Mouse (Mus musculus): ENCODE measurements around the gene Cryba4.

The Cryba4 gene

DNA sequence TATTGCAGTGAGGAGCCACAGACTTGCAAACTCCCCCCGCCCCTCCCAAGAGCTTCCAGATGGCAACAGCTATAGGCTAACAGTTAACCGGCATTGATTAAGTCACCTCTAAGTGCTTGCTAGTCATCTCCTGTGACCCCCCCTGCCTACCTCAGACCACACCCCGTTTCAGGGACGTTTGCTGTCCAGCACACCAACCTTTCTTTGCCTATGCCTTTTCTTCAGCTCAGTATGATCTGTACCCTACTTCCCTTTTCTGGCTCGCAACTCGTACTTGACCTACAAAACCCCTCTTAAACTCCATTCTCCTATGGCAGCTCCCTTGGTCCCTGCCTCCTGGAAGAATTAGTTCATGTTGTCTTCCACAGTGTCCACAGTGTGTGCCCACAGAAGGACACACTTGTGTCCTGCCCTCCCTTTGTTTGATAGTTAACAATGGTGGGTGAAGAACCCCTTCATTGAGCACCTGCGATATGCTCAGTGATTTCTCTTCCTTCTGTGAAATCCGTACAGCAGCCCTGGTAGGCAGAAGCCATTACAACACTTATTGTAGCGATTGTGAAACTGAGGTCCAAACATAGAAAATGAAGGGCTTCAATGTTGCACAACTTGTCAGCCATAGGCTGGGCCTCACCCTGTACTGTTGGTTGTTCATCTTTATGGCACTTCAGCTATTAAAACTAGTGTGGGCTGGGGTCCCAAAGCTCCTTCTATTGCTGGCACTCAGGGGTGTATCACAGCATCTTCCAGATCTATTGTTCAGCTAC is 13.9 kb upstream of the Cryba4 start:
- no peak for DNase-seq (ENCODE audit: low read depth, low spot score)

DNA sequence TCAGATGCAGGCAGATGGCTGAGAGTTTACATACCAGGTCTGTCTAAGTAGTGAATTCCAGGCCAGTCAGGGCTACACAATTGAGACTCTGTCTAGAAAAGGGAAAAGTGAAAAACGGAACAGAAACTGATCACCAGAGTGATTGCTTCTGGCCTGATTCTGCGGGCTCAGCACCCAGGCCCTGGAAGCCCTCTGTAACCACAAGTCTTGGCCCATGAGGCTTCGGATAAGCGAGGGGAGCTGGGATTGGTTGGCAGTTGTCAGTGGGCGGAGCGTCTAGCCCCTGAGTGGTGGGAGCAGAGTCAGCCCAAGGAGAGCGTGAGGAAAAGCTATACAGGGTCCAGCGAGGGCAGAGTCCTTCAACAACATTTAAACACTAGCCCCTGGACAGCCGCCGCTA is 13.2 kb upstream of the Cryba4 start:
- DNase-seq (ENCODE audit: low read depth, low spot score), result no peak

DNA sequence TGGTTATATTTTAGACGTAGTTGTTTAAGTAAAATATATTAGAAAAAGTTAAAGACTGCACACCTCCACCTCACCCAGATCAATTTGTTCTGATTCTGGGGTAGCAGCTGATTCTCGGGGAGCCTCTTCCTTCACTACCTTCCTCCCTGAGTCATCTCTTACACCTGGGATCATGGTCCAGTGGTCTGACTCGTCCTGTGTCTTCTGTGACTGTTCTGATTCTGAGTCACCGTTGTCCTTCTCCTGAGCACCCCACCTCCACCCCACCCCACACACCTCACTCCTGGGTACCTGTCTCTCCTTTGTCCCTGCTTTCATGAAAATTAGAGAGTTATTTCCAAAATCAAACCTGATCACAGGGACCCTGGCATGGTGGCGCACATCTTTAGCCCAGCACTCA is 12.8 kb upstream of the Cryba4 start:
- no peak for DNase-seq (ENCODE audit: low read depth, low spot score)

DNA sequence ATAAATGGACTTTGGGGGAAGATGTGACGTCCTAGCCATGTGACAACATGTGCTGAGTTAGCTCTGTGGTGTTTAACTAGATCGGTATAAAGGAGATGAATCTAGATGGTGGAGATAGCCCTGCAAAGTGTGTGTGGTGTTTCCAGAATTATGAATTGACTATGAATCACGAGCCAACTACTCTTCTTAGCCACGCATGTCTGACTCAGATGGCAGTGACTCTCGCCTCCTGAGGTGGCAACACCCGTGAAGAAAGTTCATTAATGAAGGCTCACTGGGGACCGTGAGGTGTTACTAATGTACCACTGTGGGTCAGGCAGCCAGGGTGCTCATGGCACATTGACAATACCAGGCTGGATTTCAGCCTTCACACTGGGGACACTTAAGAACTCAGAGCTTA is 11.8 kb upstream of the Cryba4 start:
- DNase-seq (ENCODE audit: low read depth, low spot score), result no peak

DNA sequence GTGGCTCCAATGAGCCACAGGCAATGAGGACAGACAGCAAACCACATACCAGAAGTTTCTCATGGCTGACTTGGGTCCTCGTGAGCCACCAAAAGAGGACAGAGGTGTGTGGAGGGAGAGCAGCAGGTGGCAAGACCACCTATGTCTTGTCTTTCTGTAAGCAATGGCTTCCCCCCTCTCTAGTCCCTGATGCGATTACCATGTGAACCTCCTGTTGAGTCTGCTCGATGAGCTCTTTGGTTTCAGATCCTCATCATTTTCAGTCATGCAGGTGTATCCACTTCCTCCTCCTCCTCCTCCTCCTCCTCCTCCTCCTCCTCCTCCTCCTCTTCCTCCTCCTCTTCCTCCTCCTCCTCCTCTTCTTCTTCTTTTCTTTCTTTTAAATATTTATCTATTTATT is 8.5 kb upstream of the Cryba4 start:
- DNase-seq (ENCODE audit: low read depth, low spot score), result no peak

DNA sequence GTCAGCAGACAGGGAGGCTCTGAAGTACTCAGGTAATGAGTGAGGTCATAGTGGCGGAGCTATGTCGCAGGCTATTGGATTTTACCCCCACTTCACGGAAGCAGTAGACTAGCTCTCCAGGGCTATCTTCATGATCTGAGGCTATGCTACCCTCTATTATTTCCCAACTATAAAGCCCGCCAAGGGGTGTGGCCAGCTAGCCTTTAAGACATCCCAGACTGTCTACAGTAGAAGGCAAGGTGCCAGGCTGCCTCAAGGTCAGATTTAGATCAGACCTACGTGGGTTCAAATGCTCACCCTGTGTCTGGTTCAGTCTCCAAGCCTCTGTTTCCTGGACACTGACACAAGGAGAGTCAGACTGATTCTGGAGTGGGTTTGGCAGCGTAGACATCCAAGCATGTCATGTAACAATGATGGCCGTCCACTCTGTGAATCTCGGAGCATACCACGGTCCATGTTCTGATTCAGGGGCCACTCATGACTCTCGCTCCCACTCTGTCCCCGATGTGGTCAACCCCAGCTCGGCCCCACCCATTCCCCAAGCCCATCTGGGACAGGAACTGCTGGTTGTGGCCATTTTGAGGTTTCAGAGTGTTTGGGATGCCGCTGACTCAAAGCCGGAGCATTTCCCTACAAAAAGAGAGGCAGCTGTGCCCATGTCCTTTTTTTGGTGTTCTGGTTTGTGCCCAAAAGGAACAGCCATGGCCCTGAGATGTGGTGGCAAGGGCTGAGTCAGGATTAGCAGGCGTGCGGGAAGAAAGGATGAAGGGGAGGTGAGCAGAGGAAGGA is 7.7 kb upstream of the Cryba4 start:
- no peak for DNase-seq (ENCODE audit: low read depth, low spot score)

DNA sequence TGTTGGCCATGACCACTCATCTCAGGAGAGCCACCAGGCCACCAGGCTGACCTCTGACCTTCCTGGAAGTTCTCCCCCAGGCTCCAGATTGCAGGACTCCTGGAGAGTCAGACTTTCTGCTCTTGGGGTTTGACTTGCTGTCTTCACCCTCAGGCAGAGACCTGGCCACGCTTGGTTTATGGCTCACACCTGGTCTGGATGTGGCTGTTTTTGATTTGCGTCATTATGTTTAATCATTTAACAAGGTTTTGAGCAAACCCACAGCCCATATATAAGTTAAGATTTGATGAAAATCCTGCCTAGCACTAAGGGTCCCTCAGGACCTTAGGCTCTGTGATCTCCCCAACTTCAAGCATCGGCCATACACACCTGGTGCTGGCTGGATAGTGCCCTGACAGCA is 5.6 kb upstream of the Cryba4 start:
- DNase-seq (ENCODE audit: low read depth, low spot score), result no peak

DNA sequence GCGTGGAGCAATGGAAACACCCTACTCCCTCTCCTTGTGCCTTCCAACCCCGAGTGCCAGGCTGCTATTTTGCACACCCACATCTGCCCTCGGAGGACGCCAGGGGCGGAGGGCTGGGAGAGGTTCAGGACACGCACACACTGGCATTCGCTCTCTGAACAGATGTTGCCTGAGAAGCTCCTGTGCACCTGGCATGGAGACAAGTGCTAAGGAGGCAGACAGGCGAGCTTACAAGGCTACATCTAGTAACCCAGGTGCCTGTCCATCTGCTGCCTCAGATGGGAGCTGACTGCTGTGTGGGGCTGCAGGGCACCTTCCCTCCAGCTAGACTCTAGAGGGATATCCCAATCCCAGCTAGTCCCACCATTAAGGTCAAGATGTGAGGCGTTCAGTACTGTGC is 4.1 kb upstream of the Cryba4 start:
- DNase-seq (ENCODE audit: low read depth, low spot score), result no peak

DNA sequence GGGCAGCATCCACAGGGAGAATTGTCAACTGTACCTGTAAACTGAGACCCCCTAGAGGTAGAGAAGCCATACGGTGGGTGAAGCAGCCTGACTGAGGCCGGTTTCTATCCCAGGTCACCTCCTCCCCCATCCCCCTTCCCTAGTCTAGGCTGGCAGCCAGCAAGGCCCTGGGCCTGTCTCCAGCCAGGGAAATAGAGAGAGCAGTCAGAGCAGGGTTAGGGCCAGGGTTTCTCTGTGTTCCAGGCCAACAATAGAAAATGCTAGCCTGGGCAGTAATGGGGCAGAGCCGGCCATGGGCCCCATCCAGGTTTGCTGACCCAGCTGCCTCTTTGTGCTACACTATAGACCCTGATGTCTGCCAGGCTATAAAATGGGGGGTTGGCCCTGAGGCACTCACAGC is 3.1 kb upstream of the Cryba4 start, which contains the start of gene Crybb1:
Gene Crybb1 (plus strand): TSS at position 390 of the 400 bp plus-strand sequence.
- no peak for DNase-seq (ENCODE audit: low read depth, low spot score)

DNA sequence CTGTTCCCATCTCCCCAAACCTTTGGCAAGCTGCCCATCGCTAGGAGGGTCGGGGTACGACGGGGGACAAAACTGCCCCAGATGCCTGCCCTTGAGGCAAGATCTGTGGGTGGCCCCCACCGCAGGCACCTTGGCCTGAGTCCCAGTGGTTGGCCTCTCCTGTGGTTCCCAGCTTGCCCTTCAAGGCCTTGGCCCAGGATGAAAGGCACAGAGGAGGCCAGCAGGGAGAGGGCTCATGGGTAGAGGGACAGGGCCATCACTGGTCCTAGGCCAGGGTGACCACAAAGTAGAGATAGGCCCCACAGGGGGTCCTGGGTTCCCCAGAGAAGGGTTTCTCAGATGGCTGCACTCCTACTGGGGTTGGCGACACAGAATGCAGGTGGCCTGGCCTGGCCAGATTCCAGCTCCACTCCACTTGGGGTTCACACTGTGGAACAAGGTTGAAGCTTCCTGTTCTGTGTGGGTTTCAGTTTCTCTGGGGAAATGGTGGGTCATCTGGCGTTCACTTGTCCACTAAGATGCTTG is 2.0 kb upstream of the Cryba4 start:
- DNase-seq (ENCODE audit: low read depth, low spot score), result no peak

DNA sequence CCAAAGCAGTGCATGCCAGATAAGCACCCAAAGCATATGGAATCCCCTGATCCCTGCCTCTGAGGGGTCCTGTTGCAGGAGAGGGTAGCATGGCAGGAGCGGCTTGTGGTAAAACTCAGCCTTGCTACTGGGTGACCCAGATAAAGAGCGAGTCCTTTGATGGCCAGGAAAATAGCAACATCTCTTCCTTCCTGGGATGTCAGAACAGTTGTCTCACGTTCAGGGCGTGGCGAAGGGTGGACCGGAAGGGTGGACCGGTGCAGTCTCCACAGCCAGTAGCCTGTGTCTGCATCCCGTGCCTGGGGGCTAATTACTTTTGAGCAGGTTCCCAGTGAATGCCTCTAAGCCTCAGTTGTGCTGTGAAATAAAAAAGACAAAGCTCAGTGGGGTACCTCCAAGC is 851 bp upstream of the Cryba4 start:
- no peak for DNase-seq (ENCODE audit: low read depth, low spot score)

DNA sequence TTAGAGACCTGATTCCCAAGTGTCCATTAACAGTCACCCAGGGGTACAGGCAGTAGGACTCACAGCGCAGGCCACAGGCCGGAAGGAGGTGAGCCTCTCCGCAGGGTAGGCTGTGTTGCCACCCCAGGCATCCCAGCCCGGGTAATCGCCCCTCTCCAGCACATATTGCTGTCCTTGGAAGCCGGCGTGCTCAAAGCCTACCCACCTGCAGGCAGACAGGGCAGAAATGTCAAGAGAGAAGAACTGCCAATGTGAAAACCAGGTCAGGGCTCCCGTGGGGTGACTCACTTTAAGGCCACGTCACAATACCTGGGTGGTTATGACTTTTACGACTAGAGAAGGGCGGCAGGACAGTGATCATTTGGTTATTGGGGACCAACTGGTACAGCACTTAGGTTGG is 3.2 kb downstream of the Cryba4 start:
- no peak for DNase-seq (ENCODE audit: low read depth, low spot score)

DNA sequence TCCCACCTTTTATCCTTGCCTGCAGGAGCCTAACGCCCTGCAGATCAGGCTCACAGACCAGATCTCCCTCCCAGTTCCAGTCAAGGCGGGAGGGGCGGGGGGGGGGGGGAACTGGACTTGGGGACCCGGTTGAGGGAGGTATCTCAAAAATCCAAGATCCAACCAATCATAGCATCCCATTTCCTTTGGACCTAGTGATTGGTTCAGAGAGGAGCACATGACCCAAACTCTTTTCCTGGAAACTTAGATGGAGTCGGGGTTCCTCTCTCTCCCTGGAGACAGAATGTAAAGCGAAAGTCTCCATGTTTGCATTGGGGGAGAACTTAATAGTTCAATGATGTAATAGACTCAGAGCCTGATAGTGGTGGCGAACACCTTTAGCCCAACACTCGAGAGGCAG is 4.9 kb downstream of the Cryba4 start:
- no peak for DNase-seq (ENCODE audit: low read depth, low spot score)

DNA sequence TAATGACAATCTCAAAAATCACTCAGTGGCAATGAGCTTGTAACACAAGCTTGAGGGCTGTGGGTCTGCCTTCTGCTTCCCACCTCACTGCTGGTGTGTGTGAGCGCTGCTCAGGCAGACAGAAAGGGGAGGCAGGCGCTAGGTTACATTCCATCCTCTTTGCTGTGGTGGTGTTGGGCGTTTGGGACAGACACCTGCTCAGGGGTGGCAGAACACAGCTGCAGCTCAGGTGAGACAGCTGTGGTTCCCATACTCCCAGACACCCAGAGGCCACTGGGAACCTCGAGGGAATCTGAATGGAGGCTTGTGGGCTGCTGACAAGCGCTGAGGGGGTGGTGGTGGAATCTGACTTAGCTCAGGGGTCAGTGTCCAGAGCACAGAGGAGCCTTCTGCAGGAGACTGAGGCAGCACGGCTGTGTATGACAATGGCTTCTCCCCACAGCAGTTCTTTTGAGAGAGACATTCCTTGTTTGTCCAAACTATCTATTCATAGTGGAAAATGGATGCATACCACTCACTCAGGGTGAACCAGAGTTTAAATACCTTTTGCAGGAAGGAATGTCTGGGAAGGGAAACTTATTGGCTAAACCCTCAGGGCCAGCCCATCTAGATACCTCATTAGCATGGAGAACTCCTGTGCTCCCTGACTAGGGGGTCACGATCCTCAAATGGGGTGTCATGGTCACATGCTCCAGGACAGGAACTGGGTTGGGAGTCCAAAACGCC is 7.3 kb downstream of the Cryba4 start:
- DNase-seq (ENCODE audit: low read depth, low spot score), result no peak

DNA sequence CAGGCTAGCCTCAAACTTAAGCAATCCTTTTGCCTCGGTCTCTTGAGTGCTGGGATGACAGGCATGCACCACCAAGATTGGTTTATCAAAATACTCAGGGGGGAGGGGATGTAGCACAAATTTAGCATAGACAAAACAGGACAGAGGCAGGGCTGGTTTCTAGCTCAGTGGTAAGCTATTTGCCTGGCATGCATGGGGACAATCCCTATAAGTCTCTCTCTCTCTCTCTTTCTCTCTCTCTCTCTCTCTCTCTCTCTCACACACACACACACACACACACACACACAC is 8.1 kb downstream of the Cryba4 start:
- no peak for DNase-seq (ENCODE audit: low read depth, low spot score)

DNA sequence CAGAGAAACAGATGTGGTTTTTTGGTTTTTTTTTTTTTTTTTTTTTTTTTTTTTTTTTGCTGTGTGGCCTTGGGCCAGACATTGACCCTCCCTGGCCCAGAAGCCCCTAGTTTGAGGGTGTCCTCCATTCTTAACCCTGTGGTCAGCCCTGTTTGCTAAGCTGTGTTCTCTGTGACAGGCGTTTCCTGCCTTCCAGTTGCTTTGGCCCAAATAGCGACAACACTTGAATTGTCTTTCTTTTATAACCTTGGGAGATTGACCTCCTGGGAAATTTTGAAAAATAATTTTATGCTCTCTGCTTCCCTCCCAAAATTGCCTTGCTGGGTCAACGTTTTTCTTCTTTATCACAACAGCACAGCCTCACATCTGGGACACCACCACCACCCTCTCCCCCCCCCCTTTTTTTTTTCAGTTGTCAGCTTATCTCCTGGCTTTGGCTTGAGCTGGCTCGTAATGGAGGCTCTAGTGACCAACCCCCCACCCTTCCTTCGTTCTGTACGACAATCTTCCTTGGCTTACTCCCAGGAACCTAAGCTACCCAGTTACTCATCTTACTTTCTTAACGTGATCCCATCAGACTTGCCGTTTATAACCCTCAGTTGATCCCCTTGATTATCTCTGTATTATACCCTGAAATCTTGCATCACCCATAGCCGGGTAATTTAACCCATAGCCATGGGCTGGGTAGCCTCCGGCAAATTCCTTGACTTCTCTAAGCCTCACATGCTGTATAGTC is 8.6 kb downstream of the Cryba4 start:
- DNase-seq (ENCODE audit: low read depth, low spot score), result no peak

DNA sequence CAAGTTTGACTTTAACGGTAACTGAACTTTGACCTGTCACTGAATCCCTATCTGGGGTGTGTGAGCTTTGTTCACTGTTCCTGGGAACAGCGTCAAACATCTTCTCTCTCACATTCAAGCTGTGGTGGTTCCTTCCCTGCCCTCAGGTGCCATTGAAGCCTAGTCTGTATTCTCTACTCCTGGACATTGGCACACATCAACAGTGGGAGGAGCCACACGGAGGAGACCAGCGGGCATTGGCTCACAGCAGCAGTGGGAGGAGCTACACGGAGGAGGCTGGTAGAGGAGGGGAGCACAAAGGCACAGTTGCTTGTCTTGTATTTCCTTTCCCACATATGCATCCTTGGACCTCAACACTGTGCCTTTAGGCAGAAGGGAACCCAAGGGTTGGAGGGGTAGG is 9.3 kb downstream of the Cryba4 start:
- DNase-seq (ENCODE audit: low read depth, low spot score), result no peak

DNA sequence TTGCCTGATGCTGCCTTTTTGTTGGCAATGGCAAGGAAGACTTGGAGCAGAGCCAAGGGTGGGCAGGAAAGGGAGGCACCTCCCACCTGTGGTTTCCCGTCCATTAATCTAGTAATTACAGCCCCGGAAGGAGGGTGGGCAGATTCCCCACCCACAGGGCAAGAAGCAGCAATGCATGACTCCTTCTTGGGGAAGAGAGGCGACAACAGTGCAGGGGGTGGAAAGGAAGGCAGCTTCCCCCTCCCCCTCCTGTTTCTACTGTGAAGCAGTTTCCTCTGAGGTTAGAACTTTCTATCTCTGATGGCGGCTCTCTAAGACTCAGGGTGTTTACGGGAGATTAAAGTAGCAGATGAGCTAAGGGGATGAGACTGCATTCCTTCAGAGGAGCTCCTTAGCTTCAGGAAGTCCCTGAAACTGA is 9.9 kb downstream of the Cryba4 start:
- no peak for DNase-seq (ENCODE audit: low read depth, low spot score)

DNA sequence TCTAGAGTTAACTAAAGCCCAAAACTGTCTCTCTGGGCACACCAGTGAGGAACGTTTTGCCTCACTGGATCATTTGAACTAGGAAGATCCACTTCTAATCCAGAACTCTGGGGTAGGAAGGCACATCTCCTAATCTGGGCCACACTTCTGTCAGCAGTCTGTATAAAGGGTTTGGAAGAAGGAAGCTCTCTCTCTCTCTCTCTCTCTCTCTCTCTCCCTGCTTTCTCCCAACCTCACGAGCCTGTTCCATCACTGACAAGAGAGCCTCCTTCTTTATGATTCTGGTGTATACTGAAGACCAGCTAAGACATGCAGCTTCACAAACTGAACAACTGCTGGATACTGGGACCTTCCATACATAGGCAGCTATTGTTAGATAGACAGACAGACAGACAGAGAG is 10.5 kb downstream of the Cryba4 start:
- no peak for DNase-seq (ENCODE audit: low read depth, low spot score)

DNA sequence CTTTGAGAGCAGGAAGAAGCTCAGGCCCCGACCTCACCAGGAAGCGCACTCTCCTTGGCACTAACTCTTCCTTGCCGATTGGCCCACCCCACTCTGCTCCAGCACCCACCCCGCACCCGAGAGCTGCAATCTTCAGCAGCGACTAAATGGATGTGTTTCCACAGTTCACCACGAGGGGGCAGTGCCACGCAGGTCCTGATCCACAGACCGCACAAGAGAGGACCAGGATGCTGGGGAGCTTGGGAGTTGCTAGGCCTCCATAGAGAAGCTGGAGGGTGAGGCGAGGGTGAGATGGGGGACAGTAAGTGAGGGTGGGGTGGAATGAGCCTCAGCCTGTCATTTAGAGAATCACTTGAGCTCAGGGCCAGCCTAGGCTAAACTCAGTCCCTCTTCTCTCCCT is 11.6 kb downstream of the Cryba4 start:
- DNase-seq (ENCODE audit: low read depth, low spot score), result peak; percentile 58

DNA sequence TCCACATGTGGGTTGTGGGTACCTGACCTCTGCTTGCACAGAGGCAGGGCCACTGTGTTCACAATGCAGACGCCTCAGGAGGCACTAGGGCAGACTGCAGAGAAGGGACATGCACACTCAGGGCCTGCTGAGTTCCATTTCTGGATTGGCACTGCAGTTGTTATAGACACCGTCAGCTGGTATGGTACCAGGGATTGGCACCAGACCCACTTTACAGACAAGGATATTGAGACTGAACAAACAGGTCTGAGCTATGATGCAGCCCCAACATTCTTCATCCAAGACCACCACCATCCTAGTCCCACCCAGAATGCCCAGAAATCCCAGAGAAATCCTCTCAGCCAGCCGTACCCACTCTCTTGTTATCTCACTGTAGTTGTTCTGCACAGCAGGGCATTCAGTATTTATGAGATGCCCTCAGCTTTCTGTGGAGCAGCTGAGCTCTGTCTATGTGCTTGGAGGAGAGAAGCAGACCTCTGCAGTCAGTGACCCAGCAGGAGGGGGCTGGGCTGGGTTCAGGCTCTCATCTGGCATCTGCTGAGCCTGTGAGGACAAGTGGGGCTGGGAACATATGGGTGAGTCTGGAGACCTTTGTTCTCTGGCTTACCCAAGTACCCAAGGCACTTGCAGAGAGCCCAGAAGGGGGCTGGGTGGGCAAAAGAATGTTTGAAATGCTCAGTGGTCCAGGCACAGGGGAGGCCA is 13.4 kb downstream of the Cryba4 start:
- DNase-seq (ENCODE audit: low read depth, low spot score), result no peak
